Mouse (Mus musculus): ENCODE measurements around the gene Ppm1f.
"Not testable (repeated sequence)": the region's sequence is repeated elsewhere in the genome, so short reads cannot be mapped to it uniquely, and the experiment has no call there.

Ppm1f gene

GRCm38 (mm10) chr16:16911641-16912597 is 15.7 kb downstream of the Ppm1f start:
- peak; percentile 74 for DNase-seq

DNA sequence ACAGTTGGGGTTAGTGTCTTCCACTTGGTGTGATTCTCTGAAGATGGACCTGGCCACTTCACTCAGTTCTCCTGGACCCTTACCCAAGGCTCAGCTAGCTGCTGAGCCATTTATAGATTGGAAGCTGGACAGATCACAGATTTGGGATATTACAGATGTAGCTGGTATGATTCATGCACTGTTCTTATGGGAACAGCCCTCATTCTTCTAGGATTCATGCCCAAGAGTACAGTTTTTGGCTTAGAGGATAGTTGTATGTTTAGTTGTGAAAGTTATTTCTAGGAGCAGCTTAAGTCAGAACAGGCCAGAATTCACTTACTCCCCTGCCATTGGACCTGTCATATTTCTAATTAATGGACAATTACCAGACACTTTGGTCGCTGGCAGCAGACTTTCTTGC is 17.2 kb downstream of the Ppm1f start:
- no peak for DNase-seq

- DNase-seq, result no peak
Measured at GRCm38 (mm10) chr16:16918441-16919117, 22.3 kb downstream of the Ppm1f start.

- peak; percentile 47 for DNase-seq
Measured at GRCm38 (mm10) chr16:16921021-16921435, 24.8 kb downstream of the Ppm1f start.

- DNase-seq, result no peak
Measured at GRCm38 (mm10) chr16:16924481-16924880, 28.2 kb downstream of the Ppm1f start.

DNA sequence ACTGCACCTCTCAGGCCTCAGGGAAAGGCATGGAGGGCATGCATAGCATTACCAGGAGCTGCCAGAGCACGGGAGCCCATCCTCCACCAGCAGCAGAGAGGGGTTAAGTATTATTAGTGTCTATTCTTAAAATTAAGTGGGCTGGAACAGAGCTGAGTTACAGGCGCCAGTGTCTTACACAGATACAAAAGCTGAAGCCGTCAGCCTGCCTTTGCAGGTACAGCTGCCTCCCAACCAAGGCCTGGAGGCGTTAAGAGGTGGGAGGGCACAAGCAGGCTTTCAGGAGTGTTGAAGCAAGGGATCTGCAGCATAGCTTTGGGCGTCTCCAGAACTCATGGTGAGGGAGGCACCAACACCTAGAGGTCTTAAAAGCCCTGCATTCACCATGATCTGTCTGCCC is 30.3 kb downstream of the Ppm1f start:
- DNase-seq, result no peak

DNA sequence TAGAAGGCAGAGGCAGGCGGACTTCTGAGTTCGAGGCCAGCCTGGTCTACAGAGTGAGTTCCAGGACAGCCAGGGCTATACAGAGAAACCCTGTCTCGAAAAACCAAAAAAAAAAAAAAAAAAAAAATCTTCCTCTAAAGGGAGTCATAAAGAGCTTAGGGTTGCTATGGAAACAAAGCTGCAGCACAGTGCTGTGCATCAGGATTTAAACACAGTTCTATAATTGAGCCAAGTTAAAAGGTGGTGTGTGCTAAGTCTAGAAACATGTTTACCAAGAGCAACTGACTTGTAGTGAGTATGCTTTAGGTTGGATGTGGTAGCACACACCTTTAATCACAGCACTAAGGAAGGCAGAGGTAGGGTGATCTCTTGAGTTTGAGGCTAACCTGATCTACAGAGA is 32.6 kb downstream of the Ppm1f start:
- not testable (repeated sequence) for DNase-seq

- no peak for DNase-seq
Measured at GRCm38 (mm10) chr16:16930326-16930725, 34.1 kb downstream of the Ppm1f start.

DNA sequence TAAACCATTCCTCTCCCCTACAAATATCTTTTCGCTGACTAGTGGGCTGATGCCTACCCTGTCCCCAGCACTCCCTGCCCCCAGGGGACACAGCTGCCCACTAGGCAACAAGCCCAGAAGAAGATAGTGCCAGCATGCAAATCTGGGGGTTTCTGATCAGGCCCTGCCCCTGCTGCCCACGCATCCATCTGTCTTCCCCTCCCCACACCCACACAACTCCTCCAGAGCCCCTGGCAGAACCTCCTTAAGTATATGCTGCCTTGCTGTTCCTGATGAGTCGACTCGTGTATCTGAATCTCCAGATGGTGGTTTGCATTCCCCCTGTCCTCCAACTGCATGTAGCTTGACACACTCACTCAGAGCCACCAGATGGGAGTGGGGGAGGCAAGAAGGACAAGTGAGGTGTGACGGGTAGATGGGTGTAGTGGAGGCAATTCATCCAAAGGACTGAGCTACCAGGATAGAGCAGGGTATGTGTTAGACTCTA is 34.6 kb downstream of the Ppm1f start:
- no peak for DNase-seq

- no peak for DNase-seq
Measured at GRCm38 (mm10) chr16:16939543-16939942, 43.3 kb downstream of the Ppm1f start.

DNA sequence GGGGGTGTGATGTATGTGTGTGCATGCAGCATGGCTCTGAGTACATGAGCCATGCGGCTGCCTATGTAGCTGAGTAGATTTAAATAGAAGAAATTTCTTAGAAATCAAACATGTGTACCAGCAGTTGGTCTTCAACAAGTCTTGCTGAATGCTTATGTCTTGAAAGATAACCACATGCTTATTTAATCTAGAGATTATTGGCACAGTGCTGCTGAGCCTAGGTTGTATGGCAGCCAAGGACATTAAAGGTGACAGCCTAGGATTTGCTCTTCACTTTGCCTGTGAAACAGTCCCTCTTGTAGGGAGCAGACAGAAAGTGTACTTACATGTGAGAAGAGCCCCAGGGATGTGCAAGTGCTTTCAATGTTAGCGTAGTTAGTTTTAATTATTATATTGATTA is 44.8 kb downstream of the Ppm1f start:
- no peak for DNase-seq

- DNase-seq, result no peak
Measured at GRCm38 (mm10) chr16:16958575-16958974, 62.3 kb downstream of the Ppm1f start.

- DNase-seq, result no peak
Measured at GRCm38 (mm10) chr16:16959907-16960306, 63.6 kb downstream of the Ppm1f start.

DNA sequence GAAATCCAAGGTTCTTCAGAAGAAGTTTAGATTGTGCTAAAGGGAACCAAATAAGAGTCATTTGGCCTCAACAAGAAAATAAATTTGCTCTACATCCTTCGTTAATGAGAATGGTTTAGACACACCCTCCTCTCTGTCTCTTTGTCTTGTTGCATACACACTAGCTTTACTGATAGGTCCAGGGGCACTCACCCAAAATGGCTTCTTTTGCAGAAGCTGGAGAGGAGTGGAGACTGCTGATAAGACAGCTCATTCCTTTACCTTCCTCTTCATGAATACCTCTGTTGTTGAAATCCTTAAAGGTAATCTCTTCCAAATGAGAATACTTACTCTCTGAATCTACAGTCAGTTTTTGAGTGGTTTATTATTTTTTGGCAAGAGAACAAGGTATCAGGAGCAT is 68.9 kb downstream of the Ppm1f start:
- no peak for DNase-seq

- no peak for DNase-seq
Measured at GRCm38 (mm10) chr16:16966290-16966689, 70.0 kb downstream of the Ppm1f start.
